Mouse (Mus musculus): Measurements from ENCODE around the gene Tmem165.

DNA sequence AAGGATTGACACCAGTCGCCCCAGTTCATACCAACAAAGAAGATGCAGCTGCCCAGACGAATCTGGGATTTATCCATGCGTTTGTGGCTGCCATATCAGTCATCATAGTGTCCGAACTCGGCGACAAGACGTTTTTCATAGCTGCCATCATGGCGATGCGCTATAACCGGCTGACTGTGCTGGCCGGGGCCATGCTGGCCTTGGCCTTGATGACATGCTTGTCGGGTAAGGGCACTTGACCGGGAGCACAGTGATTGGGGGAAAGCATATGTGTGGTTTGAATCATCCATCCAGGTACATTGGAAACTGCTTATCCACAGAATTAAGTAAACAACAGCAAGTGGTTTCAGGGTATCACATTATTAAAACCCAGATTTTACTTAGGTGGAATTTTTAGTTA lies 15.7 kb downstream of the Tmem165 start:
- TF ChIP-seq CTCF (IDR thresholded peaks at IDR 0.05; ENCODE audit: extremely low read depth, insufficient read depth, insufficient read length, insufficient replicate concordance) = no peak
- no peak for TF ChIP-seq POLR2A (IDR thresholded peaks at IDR 0.05; ENCODE audit: low read depth, low read length)
